Mouse (Mus musculus): ENCODE measurements around the gene Yy2. TPM values are rescaled to one million over a fixed set of nuclear protein-coding genes. Genes with fewer than 3 reads are reported as not detected.

Gene Yy2
- 0.89 and 1.1 TPM in 2 replicates for polyA plus RNA-seq (2015; fragmentation: Nextera tagmentation; extraction: Ambion mirVana)

GRCm38 (mm10) chrX:157568840-157569239 lies at the start of gene Yy2:
TSS of gene Yy2 (minus strand) at chrX:157568985.
- 88% methylated on average over 26 of the region's 26 CpGs for WGBS
- no peaks in the 10 kb centered on the region for H3K4me1 ChIP-seq
- H3K9me3 ChIP-seq (replicated peaks), result no peaks in the 10 kb centered on the region
- no peak within 1 kb of the TSS for H3K27ac ChIP-seq (replicated peaks)
- H3K27me3 ChIP-seq (replicated peaks), result no peaks in the 10 kb centered on the region
- no peak within 1 kb of the TSS for H3K4me3 ChIP-seq (replicated peaks)
- H3K9ac ChIP-seq (replicated peaks), result no peak within 1 kb of the TSS
- no peak within 1 kb of the TSS for H3K4me2 ChIP-seq
- no peak for ATAC-seq (ENCODE audit: low FRiP score)
- peaks cover 4% of the 10 kb centered on the region; the same call in 1 of the 2 replicates for H3K36me3 ChIP-seq

DNA sequence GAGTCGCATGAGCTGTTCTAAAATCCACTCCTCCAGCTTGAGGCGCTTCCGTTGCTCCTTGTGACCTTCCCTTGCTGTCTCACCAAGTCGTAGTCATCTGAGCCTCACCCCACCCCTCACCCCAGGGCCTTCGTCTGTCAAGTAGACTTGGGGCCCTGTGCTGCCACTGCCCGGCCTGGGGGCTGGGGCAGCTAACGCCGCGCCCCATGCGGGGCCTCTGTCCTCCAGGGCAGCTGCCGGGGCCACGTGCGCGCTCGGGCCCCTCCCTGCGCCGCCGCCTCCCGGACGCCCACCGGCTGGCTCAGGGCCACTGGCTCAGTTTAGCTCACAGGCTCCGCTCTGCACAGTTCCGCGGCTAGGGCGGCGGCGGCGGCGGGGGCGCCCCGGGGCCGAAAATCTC lies 44.1 kb upstream of the Yy2 start:
- no peaks in the 10 kb centered on the region for H3K36me3 ChIP-seq
- H3K27me3 ChIP-seq (replicated peaks), result no peaks in the 10 kb centered on the region
- H3K4me2 ChIP-seq, result peak overlapping the region; percentile 45
- ATAC-seq (ENCODE audit: low FRiP score), result no peak
- H3K4me1 ChIP-seq, result no peaks in the 10 kb centered on the region
- H3K4me3 ChIP-seq (replicated peaks), result peak overlapping the region; percentile 9
- H3K9ac ChIP-seq (replicated peaks), result no peak overlapping the region
- WGBS, result 20% methylated on average over 32 of the region's 32 CpGs
- no peaks in the 10 kb centered on the region for H3K9me3 ChIP-seq (replicated peaks)
- H3K27ac ChIP-seq (replicated peaks), result no peak overlapping the region

DNA sequence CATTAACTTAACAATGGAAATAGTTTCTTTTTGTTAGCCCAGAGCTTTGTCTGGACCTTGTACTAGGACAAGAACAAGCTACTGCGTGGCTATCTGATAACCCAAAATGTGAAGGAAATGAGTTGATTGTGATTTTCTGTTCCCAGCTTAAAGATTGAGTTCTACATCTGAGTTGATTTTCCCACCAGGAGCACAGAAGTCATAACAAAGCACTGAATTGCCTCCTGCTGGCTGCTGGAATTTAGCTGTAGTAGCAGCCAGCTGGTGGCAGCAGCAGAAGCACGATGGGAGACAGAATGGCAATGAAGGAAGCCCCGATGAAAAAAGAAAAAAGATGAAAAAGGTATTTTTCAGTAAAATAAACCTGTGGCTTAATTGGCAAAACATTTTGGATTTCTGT lies 32.7 kb upstream of the Yy2 start:
- no peak overlapping the region for H3K4me3 ChIP-seq (replicated peaks)
- H3K36me3 ChIP-seq, result no peaks in the 10 kb centered on the region
- H3K4me1 ChIP-seq, result peaks cover 8% of the 10 kb centered on the region; the same call in 1 of the 2 replicates
- no peak for ATAC-seq (ENCODE audit: low FRiP score)
- no peaks in the 10 kb centered on the region for H3K27me3 ChIP-seq (replicated peaks)
- WGBS, result 13% methylated on average over 3 of the region's 3 CpGs
- H3K27ac ChIP-seq (replicated peaks), result no peak overlapping the region
- no peak overlapping the region for H3K4me2 ChIP-seq
- no peaks in the 10 kb centered on the region for H3K9me3 ChIP-seq (replicated peaks)
- no peak overlapping the region for H3K9ac ChIP-seq (replicated peaks)

GRCm38 (mm10) chrX:157598186-157598996 lies 29.6 kb upstream of the Yy2 start, which contains the start of gene Mbtps2:
TSS of gene Mbtps2 (minus strand) at chrX:157598715.
- H3K27ac ChIP-seq (replicated peaks), result peak within 1 kb of the TSS; percentile 91
- peak within 1 kb of the TSS; percentile 53 for H3K4me2 ChIP-seq
- no peaks in the 10 kb centered on the region for H3K27me3 ChIP-seq (replicated peaks)
- H3K4me1 ChIP-seq, result peaks cover 10% of the 10 kb centered on the region; the same call in 1 of the 2 replicates
- peak within 1 kb of the TSS; percentile 56 for H3K4me3 ChIP-seq (replicated peaks)
- no peaks in the 10 kb centered on the region for H3K36me3 ChIP-seq
- WGBS, result 13% methylated on average over 56 of the region's 74 CpGs
- peak; percentile 88 for ATAC-seq (ENCODE audit: low FRiP score)
- H3K9ac ChIP-seq (replicated peaks), result peak within 1 kb of the TSS; percentile 72
- no peaks in the 10 kb centered on the region for H3K9me3 ChIP-seq (replicated peaks)

GRCm38 (mm10) chrX:157597585-157598185 lies 28.9 kb upstream of the Yy2 start:
- peak; percentile 8; the same call in 1 of the 2 replicates for ATAC-seq (ENCODE audit: low FRiP score)
- Histone ChIP-seq H3K36me3 (no peaks in the 10 kb centered on the region), H3K4me3 (replicated peaks) (peak overlapping the region; percentile 56), H3K27me3 (replicated peaks) (no peaks in the 10 kb centered on the region), H3K9ac (replicated peaks) (peak overlapping the region; percentile 72), H3K27ac (replicated peaks) (peak overlapping the region; percentile 91), H3K9me3 (replicated peaks) (no peaks in the 10 kb centered on the region), H3K4me1 (peaks cover 10% of the 10 kb centered on the region; the same call in 1 of the 2 replicates), H3K4me2 (peak overlapping the region; percentile 53)
- WGBS, result 21% methylated on average over 17 of the region's 17 CpGs

DNA sequence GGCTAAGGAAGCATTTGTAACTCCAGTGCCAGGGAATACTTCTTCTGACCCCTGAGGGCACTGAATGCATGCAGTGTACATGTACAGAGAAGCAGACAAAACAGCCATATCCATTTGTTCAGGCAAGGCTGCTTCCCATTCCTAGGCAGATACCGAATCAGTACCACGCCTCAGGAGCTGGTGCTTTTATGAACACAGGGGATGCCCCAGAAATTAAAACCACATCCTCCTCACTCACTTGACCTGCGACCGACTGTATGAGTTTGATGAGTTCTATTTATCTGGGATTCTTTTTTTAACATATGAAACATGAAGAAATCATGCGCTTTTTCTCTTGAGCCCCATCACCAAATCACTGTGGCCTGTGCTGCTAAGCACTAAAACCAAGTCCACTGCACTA lies 28.0 kb upstream of the Yy2 start:
- no peak overlapping the region for H3K27ac ChIP-seq (replicated peaks)
- ATAC-seq (ENCODE audit: low FRiP score), result no peak
- H3K4me3 ChIP-seq (replicated peaks), result peak overlapping the region; percentile 56; the same call in 1 of the 2 replicates
- H3K4me1 ChIP-seq, result peaks cover 10% of the 10 kb centered on the region; the same call in 1 of the 2 replicates
- peak overlapping the region; percentile 53 for H3K4me2 ChIP-seq
- no peaks in the 10 kb centered on the region for H3K27me3 ChIP-seq (replicated peaks)
- no peak overlapping the region for H3K9ac ChIP-seq (replicated peaks)
- no peaks in the 10 kb centered on the region for H3K9me3 ChIP-seq (replicated peaks)
- WGBS, result 78% methylated on average over 5 of the region's 5 CpGs
- no peaks in the 10 kb centered on the region for H3K36me3 ChIP-seq

- no peak overlapping the region for H3K4me2 ChIP-seq
- no peaks in the 10 kb centered on the region for H3K9me3 ChIP-seq (replicated peaks)
- no peak overlapping the region for H3K27ac ChIP-seq (replicated peaks)
- WGBS, result 91% methylated on average over 6 of the region's 6 CpGs
- no peaks in the 10 kb centered on the region for H3K27me3 ChIP-seq (replicated peaks)
- H3K9ac ChIP-seq (replicated peaks), result no peak overlapping the region
- peaks cover 10% of the 10 kb centered on the region; the same call in 1 of the 2 replicates for H3K4me1 ChIP-seq
- H3K36me3 ChIP-seq, result no peaks in the 10 kb centered on the region
- no peak overlapping the region for H3K4me3 ChIP-seq (replicated peaks)
- ATAC-seq (ENCODE audit: low FRiP score), result no peak
These were observed 27.1 kb upstream of the Yy2 start for GRCm38 (mm10) chrX:157595927-157596326.

DNA sequence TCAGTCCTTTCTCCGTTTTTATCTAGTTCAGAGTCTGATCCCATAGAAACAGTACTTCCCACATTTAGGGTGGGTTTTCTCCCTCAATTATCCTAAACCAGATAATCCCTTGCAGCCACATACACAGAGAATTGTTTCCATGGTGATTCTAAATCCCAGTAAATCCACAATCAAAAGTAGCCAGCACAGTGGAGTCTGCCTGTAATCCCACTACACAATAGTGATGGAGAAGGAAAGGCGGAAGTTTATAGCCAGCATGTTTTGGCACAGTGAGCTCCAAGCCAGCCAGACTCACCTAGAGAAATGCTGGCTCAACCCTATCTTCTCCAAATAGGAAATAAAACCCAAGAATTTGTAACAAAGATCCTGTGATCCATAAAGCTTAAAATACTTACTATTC lies 25.8 kb upstream of the Yy2 start:
- Histone ChIP-seq H3K27me3 (replicated peaks) (no peaks in the 10 kb centered on the region), H3K36me3 (no peaks in the 10 kb centered on the region), H3K9me3 (replicated peaks) (no peaks in the 10 kb centered on the region), H3K4me3 (replicated peaks) (no peak overlapping the region), H3K27ac (replicated peaks) (no peak overlapping the region), H3K4me1 (peaks cover 10% of the 10 kb centered on the region; the same call in 1 of the 2 replicates), H3K4me2 (no peak overlapping the region), H3K9ac (replicated peaks) (no peak overlapping the region)
- 69% methylated on average over 2 of the region's 2 CpGs for WGBS
- no peak for ATAC-seq (ENCODE audit: low FRiP score)

DNA sequence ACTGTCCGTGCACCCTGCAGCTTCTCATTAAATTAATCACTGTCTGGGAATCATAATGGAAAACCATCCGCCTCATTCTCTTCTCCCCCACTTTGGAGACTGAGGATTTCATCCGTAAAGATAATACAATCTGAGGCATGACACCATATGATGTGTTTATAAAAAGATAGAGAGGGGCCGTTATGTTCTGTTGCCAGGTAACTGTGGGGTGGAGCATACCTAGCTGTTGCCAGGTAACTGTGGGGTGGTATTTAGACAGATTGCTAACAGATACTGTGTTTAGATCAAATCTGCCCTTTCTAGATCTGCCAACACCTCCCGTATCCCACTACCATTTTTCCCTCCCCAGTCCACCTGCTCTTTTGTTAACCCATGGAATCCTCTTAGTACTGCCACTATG lies 18.2 kb upstream of the Yy2 start:
- Histone ChIP-seq H3K4me3 (replicated peaks) (no peak overlapping the region), H3K27ac (replicated peaks) (no peak overlapping the region), H3K27me3 (replicated peaks) (no peaks in the 10 kb centered on the region), H3K4me1 (no peaks in the 10 kb centered on the region), H3K36me3 (no peaks in the 10 kb centered on the region), H3K4me2 (no peak overlapping the region), H3K9me3 (replicated peaks) (no peaks in the 10 kb centered on the region), H3K9ac (replicated peaks) (no peak overlapping the region)
- no peak for ATAC-seq (ENCODE audit: low FRiP score)
- WGBS, result 62% methylated on average over 5 of the region's 5 CpGs

DNA sequence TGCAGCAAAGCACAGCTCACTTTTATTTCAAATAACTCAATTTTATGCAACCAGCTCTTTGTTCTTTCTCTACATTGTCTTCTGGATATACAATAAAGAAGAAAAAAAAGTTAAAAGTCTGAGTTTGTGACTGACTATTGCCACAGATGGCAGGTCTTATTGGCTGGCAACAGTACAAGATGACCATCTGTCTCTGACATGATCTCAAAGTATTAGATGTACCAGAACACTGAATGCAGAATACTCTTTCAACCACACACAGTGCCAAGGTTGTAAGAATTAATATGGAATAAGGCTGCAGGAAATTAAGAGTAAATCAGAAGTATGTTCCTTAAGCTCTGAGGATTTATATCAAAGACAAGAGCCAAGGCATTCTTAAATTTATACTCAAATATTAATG lies 17.6 kb upstream of the Yy2 start:
- H3K4me1 ChIP-seq, result no peaks in the 10 kb centered on the region
- H3K9ac ChIP-seq (replicated peaks), result no peak overlapping the region
- no peak overlapping the region for H3K4me2 ChIP-seq
- H3K27ac ChIP-seq (replicated peaks), result no peak overlapping the region
- H3K27me3 ChIP-seq (replicated peaks), result no peaks in the 10 kb centered on the region
- no peaks in the 10 kb centered on the region for H3K9me3 ChIP-seq (replicated peaks)
- ATAC-seq (ENCODE audit: low FRiP score), result no peak
- H3K4me3 ChIP-seq (replicated peaks), result no peak overlapping the region
- H3K36me3 ChIP-seq, result no peaks in the 10 kb centered on the region

DNA sequence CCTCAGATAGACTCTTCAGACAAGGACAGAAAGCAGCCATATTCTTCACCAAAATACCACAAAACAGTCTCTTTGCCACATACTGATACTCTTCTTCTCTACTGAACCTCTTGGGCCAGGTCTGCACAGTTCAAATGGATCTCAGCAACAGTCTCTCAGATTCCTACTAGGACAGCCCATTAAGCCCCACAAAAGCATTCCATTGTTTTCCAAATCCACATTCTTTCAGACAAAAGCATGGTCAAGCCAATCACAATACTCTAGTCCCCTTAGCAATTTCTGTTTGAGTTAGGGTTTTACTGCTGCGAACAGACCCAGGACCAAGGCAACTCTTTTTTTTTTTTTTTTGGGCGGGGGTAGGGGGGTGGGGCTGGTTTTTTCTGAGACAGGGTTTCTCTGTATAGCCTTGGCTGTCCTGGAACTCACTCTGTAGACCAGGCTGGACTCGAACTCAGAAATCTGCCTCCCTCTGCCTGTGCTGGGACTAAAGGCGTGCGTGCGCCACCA lies 10.4 kb upstream of the Yy2 start:
- H3K36me3 ChIP-seq, result no peaks in the 10 kb centered on the region
- WGBS, result 80% methylated on average over 6 of the region's 6 CpGs
- H3K4me2 ChIP-seq, result no peak overlapping the region
- H3K27me3 ChIP-seq (replicated peaks), result no peaks in the 10 kb centered on the region
- H3K9ac ChIP-seq (replicated peaks), result no peak overlapping the region
- no peak for ATAC-seq (ENCODE audit: low FRiP score)
- H3K27ac ChIP-seq (replicated peaks), result no peak overlapping the region
- H3K4me1 ChIP-seq, result no peaks in the 10 kb centered on the region
- H3K9me3 ChIP-seq (replicated peaks), result no peaks in the 10 kb centered on the region
- no peak overlapping the region for H3K4me3 ChIP-seq (replicated peaks)

DNA sequence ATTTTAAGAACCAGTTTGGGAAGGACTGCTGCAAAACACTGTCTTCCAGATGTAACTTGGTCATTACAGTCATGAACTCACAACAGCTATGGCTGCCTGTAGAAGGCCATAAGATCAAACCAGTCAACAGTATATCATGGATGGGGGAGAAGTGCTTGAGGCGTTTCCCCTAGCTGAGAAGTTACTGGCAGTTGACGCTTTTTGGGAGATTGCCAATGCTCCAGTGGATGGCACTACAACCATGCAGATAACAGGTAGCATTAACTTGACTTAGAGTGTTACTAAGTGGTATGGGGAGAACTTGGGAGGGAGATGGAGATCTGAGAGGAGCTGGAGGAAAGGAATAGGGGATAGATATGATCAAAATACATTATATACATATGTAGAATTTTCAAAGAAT lies 5.9 kb upstream of the Yy2 start:
- H3K36me3 ChIP-seq, result no peaks in the 10 kb centered on the region
- H3K9me3 ChIP-seq (replicated peaks), result no peaks in the 10 kb centered on the region
- H3K4me1 ChIP-seq, result no peaks in the 10 kb centered on the region
- 84% methylated on average over 2 of the region's 2 CpGs for WGBS
- no peaks in the 10 kb centered on the region for H3K27me3 ChIP-seq (replicated peaks)
- no peak overlapping the region for H3K27ac ChIP-seq (replicated peaks)
- no peak overlapping the region for H3K4me3 ChIP-seq (replicated peaks)
- no peak overlapping the region for H3K4me2 ChIP-seq
- no peak overlapping the region for H3K9ac ChIP-seq (replicated peaks)
- no peak for ATAC-seq (ENCODE audit: low FRiP score)

Data from neural tube, embryonic 15.5 days (tissue).